Mouse (Mus musculus) mesoderm, embryonic 11.5 days (tissue): ENCODE data around the gene Arl5b.

Experiments used
- DNase-seq: peaks from one replicate; pipeline ENCODE4 v3.0.0-alpha.2; 2012; ENCODE audit warnings: low read depth, low spot score

The Arl5b gene

DNA sequence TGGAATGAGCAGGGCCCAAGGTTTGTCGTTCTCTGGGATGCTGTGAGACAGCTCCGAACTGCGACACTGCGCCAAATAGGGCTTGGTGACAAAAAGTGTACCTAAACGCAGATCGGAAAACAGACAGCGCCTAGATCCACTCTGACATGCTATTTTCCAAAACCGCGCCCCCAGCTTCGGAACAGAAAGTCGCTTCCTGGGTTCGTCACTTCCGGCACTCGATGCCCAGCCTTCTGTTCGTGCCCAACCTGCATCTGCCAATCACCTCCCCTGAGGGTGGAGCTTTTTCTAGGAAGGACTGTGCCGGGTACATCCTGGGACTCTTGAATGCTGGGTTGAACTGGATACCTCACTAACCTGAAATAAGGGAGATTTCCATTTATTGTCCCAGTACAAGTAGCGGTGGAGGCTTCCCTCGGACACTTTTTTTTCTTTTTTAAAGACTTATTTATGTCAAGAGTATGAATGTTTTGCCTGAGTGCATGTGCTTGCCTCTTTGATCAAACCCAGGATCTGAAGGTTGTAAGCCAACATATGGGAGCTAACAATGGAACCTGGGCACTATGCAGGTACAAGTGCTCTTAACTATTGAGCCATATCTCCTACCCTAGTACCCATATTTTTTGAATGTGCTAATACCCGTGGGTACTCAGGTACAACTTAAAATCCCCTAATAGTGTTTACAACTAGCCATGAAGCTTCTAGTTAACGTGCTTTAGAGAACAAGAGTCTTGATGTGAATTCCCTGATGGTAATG is at the start of gene Arl5b:
Arl5b (plus strand) TSS at position 279 of the 757 bp plus-strand sequence.
- DNase-seq: peak; percentile 91

DNA sequence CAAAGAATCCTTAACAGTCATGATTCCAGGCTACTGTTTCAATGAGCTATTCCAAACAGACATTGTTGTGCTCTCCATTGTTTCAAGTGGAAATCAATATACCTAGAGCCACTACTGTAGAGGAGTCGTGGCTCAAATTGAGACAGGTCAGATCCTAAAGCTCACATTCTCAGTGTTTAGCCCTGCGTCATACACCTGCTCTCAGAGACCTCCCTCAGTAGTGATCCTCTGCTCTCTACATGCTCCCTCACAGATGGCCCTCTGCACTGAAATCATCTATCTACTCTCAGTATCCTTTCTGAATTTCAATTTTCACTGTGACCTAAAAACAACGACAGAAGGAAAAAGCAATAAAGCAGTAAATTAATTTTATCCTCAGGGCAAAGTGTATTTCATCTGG is 41.7 kb upstream of the Arl5b start:
- no peak for DNase-seq

DNA sequence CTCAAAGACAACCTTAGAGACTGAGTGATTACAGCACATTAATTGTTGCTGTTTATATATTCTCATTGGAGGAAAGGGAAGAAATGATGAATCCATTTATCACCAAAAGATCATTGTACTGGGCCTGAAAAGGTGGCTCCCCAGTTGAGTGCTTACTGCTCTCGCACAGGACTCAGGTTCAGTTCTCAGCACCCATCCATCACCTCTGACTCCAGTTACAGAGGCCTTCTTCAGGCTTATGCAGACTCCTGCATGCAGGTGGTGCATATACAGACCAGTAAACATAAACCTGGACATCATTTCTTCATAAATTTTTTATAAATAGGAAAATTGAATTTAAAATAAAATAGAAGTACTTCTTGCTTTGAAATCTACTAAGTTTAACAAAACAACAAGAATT is 41.1 kb upstream of the Arl5b start:
- no peak for DNase-seq

DNA sequence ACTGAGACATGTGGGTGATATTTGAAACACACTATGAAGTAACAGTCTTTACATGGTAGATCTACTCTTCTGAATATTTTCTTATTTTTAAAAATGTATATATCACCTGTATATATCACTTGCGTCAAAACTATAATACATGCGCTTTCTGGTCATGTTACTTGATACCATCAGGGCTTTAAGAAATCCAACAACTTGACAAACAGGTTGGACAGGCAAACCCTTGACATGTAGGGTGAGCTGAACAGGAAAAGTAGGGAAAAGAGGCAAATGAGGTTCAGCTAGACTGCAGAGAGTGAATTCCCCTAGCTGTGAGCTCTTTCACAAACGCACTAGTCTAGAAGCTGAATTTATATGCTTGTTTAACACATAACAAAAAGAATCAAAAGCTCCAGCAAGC is 22.4 kb upstream of the Arl5b start:
- DNase-seq: no peak

DNA sequence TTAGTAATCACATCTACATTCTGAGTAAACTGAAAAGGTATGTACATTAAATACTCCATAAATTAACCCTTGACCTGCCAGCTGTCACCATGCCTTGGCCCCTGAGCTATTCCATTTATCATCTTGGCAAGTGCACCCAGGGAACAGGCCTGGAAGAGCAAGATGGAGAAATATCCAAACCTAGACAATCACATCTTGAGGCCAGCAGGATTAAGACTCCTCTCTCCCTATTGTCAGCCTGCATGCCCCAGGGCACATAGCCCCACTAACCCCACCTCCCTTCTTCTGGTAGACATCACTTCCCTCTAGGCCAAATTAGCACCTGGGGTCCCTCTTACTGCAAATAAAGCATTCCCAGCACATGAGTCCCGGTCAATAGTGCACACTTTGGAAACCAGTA is 21.4 kb upstream of the Arl5b start:
- DNase-seq: no peak

DNA sequence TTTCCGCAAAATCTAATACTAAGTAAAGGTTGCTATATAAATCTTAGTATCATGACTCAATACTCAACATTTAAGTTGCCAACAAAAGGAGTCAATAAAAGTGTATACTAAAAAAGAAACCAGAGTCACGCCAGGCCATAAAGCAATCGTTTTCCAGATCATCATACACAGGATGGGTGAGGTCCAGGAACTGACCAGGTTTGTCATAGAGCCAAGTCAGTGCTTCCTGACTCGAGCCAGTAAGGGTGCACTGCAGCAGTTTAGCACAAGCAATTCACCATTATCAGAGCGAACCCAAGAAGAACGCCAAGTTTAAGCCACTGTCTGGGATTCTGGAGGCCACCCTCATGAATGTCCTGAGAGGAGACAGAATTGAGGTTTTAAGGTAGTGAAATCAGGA is 10.5 kb upstream of the Arl5b start:
- no peak for DNase-seq

DNA sequence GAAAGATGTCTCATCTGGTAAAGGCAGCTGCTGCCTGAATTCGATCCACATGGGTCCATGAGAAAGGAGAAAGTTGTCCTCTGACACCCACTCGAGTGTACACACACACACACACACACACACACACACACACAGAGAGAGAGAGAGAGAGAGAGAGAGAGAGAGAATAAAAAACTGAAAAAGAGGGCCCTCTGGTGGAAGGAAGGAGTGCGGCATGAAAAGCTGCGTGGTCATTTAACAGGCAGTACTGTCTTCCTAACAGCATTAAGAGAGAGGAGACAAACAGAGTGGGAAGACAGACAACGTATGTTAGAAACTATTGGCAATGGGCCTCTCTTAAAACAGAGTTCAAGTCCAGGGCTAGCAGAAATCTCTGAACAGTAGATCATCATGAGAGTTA is 8.9 kb upstream of the Arl5b start:
- DNase-seq: no peak

DNA sequence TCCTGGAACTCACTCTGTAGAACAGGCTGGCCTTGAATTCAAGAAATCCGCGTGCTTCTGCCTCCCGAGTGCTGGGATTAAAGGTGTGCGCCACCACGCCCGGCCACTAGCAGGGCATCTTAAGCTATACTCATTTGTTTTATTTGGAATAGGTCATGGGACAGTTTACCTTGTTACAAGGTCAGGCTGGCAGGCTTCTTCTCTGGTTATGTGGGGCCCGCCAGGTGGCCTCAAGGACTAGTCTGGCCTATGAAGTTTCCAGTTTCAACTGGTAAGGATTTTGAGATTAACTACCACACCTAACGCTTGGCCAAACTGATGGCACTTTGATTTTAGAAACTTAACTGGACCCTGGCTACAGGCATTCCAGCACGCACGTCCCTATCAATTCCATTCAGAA is 5.3 kb downstream of the Arl5b start:
- DNase-seq: no peak

DNA sequence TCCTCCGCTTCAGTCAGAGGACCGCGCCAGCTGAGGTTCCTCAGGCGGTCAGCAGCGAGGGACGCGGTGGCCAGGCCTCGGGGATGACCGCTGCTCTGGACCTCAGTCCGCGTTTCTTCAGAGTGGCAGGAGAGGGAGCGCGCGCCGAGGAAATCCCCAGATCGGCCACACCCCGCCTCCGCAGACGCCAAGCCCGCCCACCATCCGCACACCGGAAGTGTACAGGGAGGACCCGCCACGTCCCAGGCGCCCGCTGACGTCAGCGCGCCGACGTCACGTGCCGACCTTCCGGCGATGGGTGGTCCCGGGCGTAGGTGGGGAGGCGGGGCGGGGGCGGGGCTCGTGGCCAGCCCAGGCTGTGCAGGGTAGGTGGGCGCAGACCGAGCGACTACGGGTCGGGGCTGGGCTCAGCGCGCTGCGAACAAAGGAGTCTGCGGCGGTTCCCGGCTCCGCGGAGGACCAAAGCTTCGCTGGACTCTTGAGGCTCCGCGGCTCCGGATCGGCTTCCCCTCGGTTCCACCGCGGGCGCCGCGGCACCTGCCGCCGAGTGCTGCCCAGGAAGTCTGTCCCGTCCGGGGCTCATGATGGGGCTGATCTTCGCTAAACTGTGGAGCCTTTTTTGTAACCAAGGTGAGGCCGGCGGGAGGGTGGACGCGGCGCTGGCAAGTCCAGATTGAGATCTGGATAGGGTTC is 5.9 kb downstream of the Arl5b start, which contains the start of gene Nsun6:
Nsun6 (minus strand) TSS at position 125 of the 693 bp plus-strand sequence.
- peak; percentile 98 for DNase-seq

DNA sequence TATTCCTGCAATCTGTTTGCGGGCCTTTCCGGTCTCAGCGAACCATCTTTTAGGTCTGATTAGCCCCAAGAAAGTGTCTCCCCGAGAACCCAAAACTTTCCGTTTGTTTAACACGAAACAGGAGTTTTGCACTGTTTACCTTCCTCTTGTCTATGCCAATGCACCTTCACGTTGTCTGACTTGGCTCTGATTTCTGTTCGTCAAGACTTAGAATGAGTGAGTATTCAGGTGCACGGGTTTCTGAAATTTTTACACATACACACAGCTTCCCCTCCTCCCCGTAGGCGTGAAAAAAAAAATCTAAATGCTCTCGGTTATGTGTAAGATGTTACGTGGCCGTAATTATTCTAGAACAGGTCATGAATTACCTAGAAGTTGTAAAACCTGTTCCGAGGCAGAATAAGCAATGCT is 6.6 kb downstream of the Arl5b start:
- peak; percentile 31 for DNase-seq

DNA sequence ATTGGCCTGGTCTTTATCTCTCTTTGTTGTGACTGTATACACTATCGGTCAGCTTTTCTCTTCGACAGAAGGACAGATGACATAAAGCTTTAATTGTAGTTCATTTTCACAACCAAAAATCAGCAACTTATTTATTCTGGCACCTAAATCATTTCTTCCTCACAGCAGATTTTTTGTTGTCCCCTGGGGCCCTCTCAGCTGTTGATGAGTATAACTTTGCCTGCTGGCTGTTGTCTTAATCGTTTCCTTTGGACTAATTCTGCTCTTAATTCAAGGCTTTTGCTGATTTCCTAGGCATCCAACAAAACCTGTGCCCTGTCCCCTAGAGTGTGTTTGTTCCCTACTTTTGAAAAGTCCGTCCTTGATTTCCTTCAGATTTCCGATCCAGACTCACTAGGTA is 9.0 kb downstream of the Arl5b start:
- no peak for DNase-seq

DNA sequence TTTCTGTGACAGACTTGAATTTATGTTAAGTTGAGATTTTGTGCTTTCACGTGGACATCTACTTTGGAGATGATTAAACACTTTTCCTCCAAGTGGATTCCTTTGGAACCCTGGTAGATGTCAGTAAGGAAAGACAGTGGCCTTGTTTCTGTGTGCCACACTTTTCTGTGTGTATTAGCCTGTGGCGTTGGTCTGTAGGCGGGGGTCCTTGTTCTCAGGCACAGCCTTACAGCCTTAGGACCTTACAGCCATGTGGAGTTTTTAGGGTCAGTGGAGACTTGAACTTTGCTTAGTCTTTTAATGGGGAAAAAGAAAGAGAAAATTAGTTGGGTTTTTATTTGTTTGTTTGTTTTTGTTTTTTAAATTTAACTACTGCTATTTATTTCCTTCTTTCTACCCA is 11.7 kb downstream of the Arl5b start:
- no peak for DNase-seq

DNA sequence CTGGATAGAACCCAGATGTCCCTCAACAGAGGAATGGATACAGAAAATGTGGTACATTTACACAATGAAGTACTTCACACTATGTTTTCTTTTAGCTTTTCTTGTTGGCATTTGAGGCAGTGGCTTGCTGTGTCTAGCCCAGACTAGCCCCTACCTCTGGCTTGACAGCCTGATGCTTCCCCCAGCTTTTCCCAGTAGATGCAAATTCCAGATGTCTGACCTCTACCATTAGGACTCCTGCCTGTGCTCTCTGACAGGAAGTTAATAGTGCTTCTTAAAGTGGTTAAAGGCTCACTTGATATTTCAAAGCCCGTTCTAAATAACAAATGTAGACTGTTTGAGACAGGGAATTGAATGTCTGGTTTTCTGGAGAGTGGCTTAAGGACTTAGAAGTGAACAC is 14.6 kb downstream of the Arl5b start:
- peak; percentile 71 for DNase-seq

DNA sequence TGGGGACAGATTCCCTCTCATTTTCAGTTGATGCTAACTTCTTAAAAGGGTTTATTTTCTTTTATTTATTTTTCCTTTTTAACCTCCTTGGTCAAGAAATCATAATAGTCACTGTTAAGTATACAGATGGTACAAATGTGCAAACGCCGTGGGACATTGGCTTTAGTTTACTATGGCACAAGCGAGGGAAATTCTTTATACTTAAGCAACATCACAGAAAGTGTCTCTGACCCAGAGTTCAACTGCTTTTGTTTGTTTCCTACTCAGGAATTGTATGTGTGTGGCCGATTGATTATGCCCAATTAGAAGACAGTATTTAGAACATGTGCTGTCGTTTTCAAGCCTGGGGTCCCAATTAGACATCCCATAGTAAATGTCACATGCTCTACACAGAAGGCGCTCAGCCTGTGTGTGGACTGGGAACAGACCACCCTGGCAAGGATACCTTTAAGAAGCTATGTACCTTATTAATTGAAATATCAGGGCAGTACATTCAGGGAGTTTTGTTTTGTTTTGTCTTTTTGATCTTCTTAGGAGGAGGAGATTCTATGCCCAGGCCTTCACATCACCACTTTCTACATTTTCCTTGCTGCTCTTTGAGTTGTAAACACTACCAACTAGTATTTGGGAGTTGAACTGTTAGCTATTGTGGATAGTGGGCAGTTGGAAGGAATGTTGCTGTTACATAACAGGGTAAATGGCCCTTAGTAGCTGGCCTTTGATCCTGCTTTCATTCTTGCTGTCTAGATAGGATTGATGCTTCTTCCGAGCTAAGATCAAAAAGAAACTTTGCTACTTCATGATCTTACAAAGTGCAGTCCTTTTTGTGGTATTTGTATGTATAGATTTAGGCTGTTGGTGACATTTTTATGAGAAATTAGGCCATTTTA is 15.4 kb downstream of the Arl5b start:
- DNase-seq: no peak

DNA sequence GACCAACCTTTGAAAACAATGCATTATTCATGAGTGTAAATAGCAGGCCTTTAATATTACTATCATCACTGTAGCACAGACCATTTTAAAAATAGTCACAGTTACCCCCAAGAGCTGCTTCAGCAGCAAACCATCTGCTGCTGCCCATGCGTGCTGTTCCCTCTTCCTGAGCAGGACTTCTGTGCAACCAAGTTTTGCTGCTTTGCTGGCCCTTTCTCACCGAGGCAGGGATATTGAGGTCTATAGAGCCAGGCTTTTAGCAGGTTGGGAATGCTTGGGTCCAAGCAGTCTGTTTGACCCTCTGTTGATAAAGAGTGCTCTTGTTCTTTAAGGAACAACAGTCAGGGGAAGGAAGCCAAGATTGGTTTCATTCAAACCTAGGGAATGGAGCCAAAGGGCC is 16.3 kb downstream of the Arl5b start:
- no peak for DNase-seq

DNA sequence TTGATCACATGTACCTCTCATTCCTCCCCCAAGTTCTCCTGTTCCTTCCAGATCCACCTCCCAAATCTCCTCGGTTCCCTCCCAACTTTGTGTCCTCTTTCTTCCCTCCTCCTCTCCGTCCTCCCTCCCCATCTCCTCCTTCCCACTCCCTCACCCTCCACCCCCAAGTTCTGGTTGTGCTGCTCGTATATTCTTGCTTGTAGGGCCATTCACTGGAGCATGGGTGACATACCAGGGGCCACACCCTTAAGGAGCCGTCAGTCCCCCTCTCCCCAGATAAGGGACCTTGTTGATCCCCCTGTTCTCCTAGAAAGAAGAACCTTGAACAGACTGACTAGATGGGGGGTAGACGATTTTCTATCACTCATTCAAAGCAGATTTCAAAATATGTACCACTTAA is 17.9 kb downstream of the Arl5b start:
- no peak for DNase-seq

DNA sequence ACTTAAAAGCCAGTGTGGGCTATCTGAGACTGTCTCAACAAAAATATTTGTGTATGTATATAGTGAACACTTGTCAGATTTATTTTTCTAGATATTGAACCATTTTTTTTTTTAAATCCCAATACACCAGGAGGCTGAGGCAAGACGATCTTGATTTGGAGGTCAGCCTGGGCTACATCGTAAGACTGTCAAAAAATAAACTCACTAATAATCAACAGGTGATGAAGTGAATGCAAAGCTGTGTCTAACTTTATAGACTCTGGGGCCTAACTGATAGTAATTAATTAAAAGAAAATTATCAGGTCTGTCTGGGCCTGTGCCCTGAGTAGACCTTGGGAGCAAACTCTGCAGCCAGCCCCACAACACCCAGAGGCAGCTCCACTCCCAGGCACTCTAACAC is 34.5 kb downstream of the Arl5b start:
- no peak for DNase-seq

DNA sequence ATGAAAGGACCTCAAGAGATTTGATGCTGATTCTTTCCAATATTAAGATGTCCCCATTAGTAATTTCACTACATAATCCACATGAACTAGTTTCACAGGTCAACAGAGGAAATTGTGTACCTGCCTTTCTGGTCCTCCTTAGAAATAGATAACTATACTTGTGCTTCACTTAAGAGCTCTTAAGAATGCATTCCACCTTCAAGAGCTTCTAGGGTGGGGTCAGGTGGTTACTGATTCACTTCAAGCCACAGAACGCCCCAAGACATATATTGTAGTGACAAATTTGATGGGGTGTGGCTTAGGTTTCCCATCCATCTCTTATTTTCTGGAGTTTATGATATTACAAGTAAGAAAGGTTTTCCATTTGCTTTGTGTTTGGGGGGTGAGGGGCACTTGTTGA is 38.1 kb downstream of the Arl5b start:
- no peak for DNase-seq

DNA sequence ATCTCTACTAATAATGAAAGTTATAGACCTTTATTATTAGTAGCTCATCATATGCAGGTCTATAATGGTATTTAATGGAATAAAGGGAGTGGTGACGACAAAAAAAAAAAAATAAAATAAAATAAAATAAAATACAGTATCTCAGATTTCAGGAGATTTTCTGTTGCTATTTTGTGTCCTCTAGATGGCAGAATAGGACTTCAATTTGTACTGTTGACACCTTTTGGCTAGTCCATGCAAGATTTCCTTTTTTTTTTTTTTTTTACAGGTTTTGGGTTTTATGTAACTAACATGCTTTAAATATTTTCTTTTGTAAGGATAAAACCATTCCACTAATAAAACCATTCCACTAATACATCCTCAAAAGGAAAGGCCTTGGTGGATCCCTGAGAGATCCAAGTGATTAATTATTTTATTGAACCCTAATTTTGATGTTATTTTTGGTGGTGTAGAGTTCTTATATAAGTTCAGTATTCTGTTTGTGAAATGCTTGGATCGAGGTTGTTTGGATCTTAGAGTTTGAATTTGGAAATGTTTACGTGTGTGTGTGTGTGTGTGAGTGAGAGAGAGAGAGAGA is 47.4 kb downstream of the Arl5b start:
- no peak for DNase-seq

DNA sequence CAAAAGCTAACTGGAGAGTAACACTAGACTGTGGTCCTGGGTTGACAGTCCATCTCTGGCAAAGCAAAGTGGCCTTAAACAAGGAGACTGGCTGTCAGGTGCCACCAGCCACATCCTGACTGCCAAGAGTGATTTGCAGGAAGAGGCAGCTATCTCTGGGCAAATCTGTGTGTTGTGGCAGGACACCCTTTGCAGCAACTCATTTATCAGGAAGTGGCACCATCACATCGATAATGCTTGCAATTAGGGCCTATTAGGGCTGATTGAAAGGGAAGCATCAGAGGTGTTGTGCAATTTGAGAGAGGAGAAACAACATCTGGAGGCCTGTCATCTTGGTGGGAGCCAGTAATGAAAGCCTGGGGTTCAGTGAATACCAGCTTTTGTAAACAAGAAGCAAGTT is 55.2 kb downstream of the Arl5b start:
- no peak for DNase-seq

DNA sequence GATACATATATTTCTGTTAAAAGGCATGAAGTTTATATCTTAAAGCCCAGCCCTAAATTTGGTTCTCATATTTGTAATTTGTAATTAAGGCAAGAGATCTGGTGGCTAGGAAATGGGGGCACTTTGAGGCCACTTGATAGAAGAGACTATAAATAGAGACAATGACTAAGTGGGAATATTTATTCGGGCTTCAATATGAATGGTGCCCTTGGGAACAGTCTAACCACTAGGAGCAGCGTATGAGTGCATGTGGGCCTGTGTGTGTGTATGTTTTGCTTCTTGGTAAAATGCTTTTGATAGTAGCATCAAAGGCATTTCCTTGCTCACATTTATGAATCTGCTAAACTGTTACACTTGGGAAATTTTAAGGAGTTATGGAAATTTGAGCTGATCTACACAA is 62.1 kb downstream of the Arl5b start:
- no peak for DNase-seq
